Mouse (Mus musculus) heart, embryonic 15.5 days (tissue): ENCODE results near the gene Slit3. TPM values are rescaled to one million over a fixed set of nuclear protein-coding genes. Genes with fewer than 3 reads are reported as not detected.

Experiments
- ATAC-seq: fragments of 200-750 bp; cut with Nextera tagmentation; replicated peaks from 2 replicates; pipeline ENCODE4 v1.8.0; 2017; ENCODE audit warnings: low read depth, moderate TSS enrichment; ENCODE audit not compliant: insufficient number of reproducible peaks, insufficient read depth, low FRiP score
- H3K27ac ChIP-seq: fragments of 300-500 bp; sonication (generic); 2 replicates; pipeline ENCODE4 v1.5.1; 2015; ENCODE audit warnings: mild to moderate bottlenecking, inconsistent platforms
- H3K27me3 ChIP-seq: fragments of 300-500 bp; sonication (generic); 2 replicates; pipeline ENCODE4 v1.6.1; 2015; ENCODE audit warnings: inconsistent platforms
- H3K36me3 ChIP-seq: fragments of 300-500 bp; sonication (generic); 2 replicates; pipeline ENCODE4 v1.6.1; 2015; ENCODE audit warnings: mild to moderate bottlenecking, inconsistent platforms
- H3K4me1 ChIP-seq: fragments of 300-500 bp; sonication (generic); replicated peaks from 2 replicates; pipeline ENCODE4 v1.6.1; 2015; ENCODE audit warnings: inconsistent platforms
- H3K4me2 ChIP-seq: fragments of 300-500 bp; sonication (generic); 2 replicates; pipeline ENCODE4 v1.6.1; 2015; ENCODE audit warnings: inconsistent platforms, mild to moderate bottlenecking, moderate library complexity
- H3K4me3 ChIP-seq: fragments of 300-500 bp; sonication (generic); 2 replicates; pipeline ENCODE4 v1.5.1; 2015; ENCODE audit warnings: mild to moderate bottlenecking, inconsistent platforms
- H3K9ac ChIP-seq: fragments of 300-500 bp; sonication (generic); 2 replicates; pipeline ENCODE4 v1.6.1; 2015; ENCODE audit warnings: mild to moderate bottlenecking, inconsistent platforms
- H3K9me3 ChIP-seq: fragments of 300-500 bp; sonication (generic); replicated peaks from 2 replicates; pipeline ENCODE4 v1.6.1; 2016; ENCODE audit warnings: inconsistent platforms
- WGBS: fragments of 180-500 bp; shearing (Covaris S2); methylation state at CpG from one replicate; pipeline ENCODE4 v1.1.7; 2015; ENCODE audit warnings: mixed read lengths; 5-methylcytosine and 5-hydroxymethylcytosine counted together
- polyA plus RNA-seq: library from polyadenylated mRNA; unstranded; fragments of >200 nt; fragmentation: Nextera tagmentation; extraction: Ambion mirVana; gene quantifications from 2 replicates; pipeline ENCODE4 v1.2.1, GENCODE M21; 2015

Gene Slit3
- polyA plus RNA-seq, 1 experiment from 2014 or later: 11.3 TPM

GRCm38 (mm10) chr11:35292228-35292747, 171.3 kb downstream of the Slit3 start:
- H3K27ac ChIP-seq: peak overlapping the region; percentile 82

GRCm38 (mm10) chr11:35293197-35293596, 172.2 kb downstream of the Slit3 start:
- no peak overlapping the region for H3K4me3 ChIP-seq
- H3K9me3 ChIP-seq: no peaks in the 10 kb centered on the region
- no peaks in the 10 kb centered on the region for H3K36me3 ChIP-seq
- peaks cover 47% of the 10 kb centered on the region for H3K4me1 ChIP-seq
- no peaks in the 10 kb centered on the region for H3K27me3 ChIP-seq
- H3K4me2 ChIP-seq: no peak overlapping the region
- peak; percentile 88 for ATAC-seq
- H3K27ac ChIP-seq: peak overlapping the region; percentile 82
- no peak overlapping the region for H3K9ac ChIP-seq
- WGBS: 27% methylated on average over 5 of the region's 5 CpGs

More at GRCm38 (mm10) chr11:35292228-35292747, 171.3 kb downstream of the Slit3 start:
- 44% methylated on average over 8 of the region's 8 CpGs for WGBS
- Histone ChIP-seq H3K4me2 (no peak overlapping the region), H3K9me3 (no peaks in the 10 kb centered on the region), H3K4me3 (no peak overlapping the region), H3K36me3 (no peaks in the 10 kb centered on the region), H3K4me1 (peaks cover 43% of the 10 kb centered on the region), H3K9ac (no peak overlapping the region), H3K27me3 (no peaks in the 10 kb centered on the region)
- no peak for ATAC-seq

GRCm38 (mm10) chr11:35294670-35295069, 173.6 kb downstream of the Slit3 start:
- Histone ChIP-seq H3K9ac (no peak overlapping the region), H3K9me3 (no peaks in the 10 kb centered on the region), H3K4me2 (no peak overlapping the region), H3K4me1 (peaks cover 43% of the 10 kb centered on the region), H3K36me3 (no peaks in the 10 kb centered on the region), H3K27me3 (no peaks in the 10 kb centered on the region), H3K27ac (no peak overlapping the region), H3K4me3 (no peak overlapping the region)
- WGBS: 49% methylated on average over 7 of the region's 7 CpGs
- no peak for ATAC-seq

GRCm38 (mm10) chr11:35295162-35295799, 174.3 kb downstream of the Slit3 start:
- H3K9me3 ChIP-seq: no peaks in the 10 kb centered on the region
- peaks cover 43% of the 10 kb centered on the region for H3K4me1 ChIP-seq
- H3K4me3 ChIP-seq: no peak overlapping the region
- no peaks in the 10 kb centered on the region for H3K36me3 ChIP-seq
- H3K9ac ChIP-seq: no peak overlapping the region
- WGBS: 68% methylated on average over 3 of the region's 3 CpGs
- H3K27ac ChIP-seq: no peak overlapping the region
- no peak overlapping the region for H3K4me2 ChIP-seq
- ATAC-seq: no peak
- H3K27me3 ChIP-seq: no peaks in the 10 kb centered on the region

- H3K9ac ChIP-seq: no peak overlapping the region
- no peak for ATAC-seq
- H3K9me3 ChIP-seq: no peaks in the 10 kb centered on the region
- H3K4me1 ChIP-seq: peaks cover 43% of the 10 kb centered on the region
- H3K27ac ChIP-seq: no peak overlapping the region
- H3K36me3 ChIP-seq: no peaks in the 10 kb centered on the region
- H3K4me2 ChIP-seq: no peak overlapping the region
- no peak overlapping the region for H3K4me3 ChIP-seq
- no peaks in the 10 kb centered on the region for H3K27me3 ChIP-seq
- WGBS: 91% methylated on average over 5 of the region's 5 CpGs
Measured at GRCm38 (mm10) chr11:35296803-35297202, 175.8 kb downstream of the Slit3 start.

GRCm38 (mm10) chr11:35297319-35297718, 176.3 kb downstream of the Slit3 start:
- Histone ChIP-seq H3K9ac (no peak overlapping the region), H3K27me3 (no peaks in the 10 kb centered on the region), H3K36me3 (no peaks in the 10 kb centered on the region), H3K27ac (no peak overlapping the region), H3K9me3 (no peaks in the 10 kb centered on the region), H3K4me1 (peaks cover 39% of the 10 kb centered on the region), H3K4me3 (no peak overlapping the region), H3K4me2 (no peak overlapping the region)
- ATAC-seq: no peak
- WGBS: 55% methylated on average over 5 of the region's 5 CpGs

- WGBS: 80% methylated on average over 2 of the region's 2 CpGs
- H3K4me2 ChIP-seq: no peak overlapping the region
- H3K9me3 ChIP-seq: no peaks in the 10 kb centered on the region
- no peak overlapping the region for H3K9ac ChIP-seq
- H3K36me3 ChIP-seq: no peaks in the 10 kb centered on the region
- H3K4me3 ChIP-seq: no peak overlapping the region
- ATAC-seq: no peak
- H3K27ac ChIP-seq: no peak overlapping the region
- H3K4me1 ChIP-seq: peaks cover 28% of the 10 kb centered on the region
- H3K27me3 ChIP-seq: no peaks in the 10 kb centered on the region
Measured at GRCm38 (mm10) chr11:35298526-35298925, 177.5 kb downstream of the Slit3 start.

- Histone ChIP-seq H3K9ac (no peak overlapping the region), H3K4me2 (no peak overlapping the region), H3K4me1 (peaks cover 15% of the 10 kb centered on the region), H3K27me3 (no peaks in the 10 kb centered on the region), H3K4me3 (no peak overlapping the region), H3K9me3 (no peaks in the 10 kb centered on the region), H3K27ac (no peak overlapping the region), H3K36me3 (no peaks in the 10 kb centered on the region)
- WGBS: 68% methylated on average over 7 of the region's 7 CpGs
- ATAC-seq: no peak
Measured at GRCm38 (mm10) chr11:35299857-35300375, 178.9 kb downstream of the Slit3 start.

GRCm38 (mm10) chr11:35302272-35302671, 181.2 kb downstream of the Slit3 start:
- no peaks in the 10 kb centered on the region for H3K9me3 ChIP-seq
- H3K4me1 ChIP-seq: peaks cover 6% of the 10 kb centered on the region
- WGBS: 79% methylated on average over 5 of the region's 5 CpGs
- no peaks in the 10 kb centered on the region for H3K27me3 ChIP-seq
- ATAC-seq: no peak
- H3K4me2 ChIP-seq: no peak overlapping the region
- H3K27ac ChIP-seq: no peak overlapping the region
- H3K36me3 ChIP-seq: no peaks in the 10 kb centered on the region
- H3K9ac ChIP-seq: no peak overlapping the region
- no peak overlapping the region for H3K4me3 ChIP-seq

- Histone ChIP-seq H3K9ac (no peak overlapping the region), H3K4me1 (no peaks in the 10 kb centered on the region), H3K9me3 (no peaks in the 10 kb centered on the region), H3K4me3 (no peak overlapping the region), H3K27ac (no peak overlapping the region), H3K27me3 (no peaks in the 10 kb centered on the region), H3K4me2 (no peak overlapping the region), H3K36me3 (no peaks in the 10 kb centered on the region)
- ATAC-seq: no peak
- WGBS: 77% methylated on average over 8 of the region's 8 CpGs
Measured at GRCm38 (mm10) chr11:35304216-35304975, 183.4 kb downstream of the Slit3 start.

- no peaks in the 10 kb centered on the region for H3K27me3 ChIP-seq
- no peaks in the 10 kb centered on the region for H3K9me3 ChIP-seq
- H3K4me1 ChIP-seq: no peaks in the 10 kb centered on the region
- no peak for ATAC-seq
- no peak overlapping the region for H3K4me2 ChIP-seq
- H3K9ac ChIP-seq: no peak overlapping the region
- H3K36me3 ChIP-seq: no peaks in the 10 kb centered on the region
- no peak overlapping the region for H3K27ac ChIP-seq
- WGBS: 66% methylated on average over 5 of the region's 5 CpGs
- H3K4me3 ChIP-seq: no peak overlapping the region
Measured at GRCm38 (mm10) chr11:35305111-35305510, 184.1 kb downstream of the Slit3 start.
